Mouse (Mus musculus) megakaryocyte-erythroid progenitor cell, adult 5 weeks (primary cell): ENCODE results near the gene Rftn2. TPM values are rescaled to one million over a fixed set of nuclear protein-coding genes. Genes with fewer than 3 reads are reported as not detected.

Source experiments
- polyA plus RNA-seq: library from polyadenylated mRNA; stranded (reverse); fragments of >175 nt; gene quantifications from 2 replicates; pipeline ENCODE4 v1.2.3, GENCODE M21; 2012

Rftn2 gene
- polyA plus RNA-seq, result 0.19 and 0.20 TPM in 2 replicates

DNA sequence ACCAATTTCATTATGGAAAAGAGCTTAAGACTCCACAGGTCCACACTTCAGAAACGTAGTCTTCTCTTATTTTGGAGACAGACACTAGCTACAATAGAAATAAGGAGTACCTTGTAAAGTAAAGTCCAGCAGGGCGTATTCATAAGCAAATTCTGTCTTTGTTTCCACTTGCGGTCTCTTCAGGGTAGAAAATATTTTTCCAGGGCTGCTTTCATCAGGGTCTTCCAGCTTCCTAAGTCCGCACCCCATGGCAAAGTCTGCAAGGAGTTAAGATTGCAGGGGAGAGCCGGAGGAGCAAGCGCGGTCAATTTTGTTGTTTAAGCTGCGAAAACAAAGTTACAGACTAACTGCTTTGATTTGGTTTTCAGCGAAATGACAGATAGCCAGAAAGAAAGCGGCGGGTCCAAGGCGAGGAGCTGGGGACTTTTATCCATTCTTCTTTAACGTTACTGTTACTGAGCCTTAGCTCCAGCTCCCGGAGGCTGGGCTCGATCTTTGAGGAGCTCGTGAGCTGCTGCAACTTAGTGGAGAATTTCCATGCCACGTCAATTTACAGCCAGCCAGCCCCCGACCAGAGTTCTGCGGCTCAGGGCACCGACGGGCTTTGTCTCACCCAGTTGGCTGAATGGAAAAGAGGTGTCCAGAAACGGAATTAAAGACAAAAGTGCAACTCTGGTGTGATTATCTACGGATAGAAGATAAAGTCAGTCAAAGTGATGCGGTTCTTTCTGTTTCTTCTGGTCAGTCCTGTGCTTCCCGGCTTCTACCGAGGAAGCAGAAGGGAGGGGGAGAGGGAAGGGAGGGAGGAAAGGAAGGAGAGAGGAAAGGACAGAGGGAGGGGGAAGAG is at the start of gene Rftn2:
Gene Rftn2, minus strand, starts transcription at position 772 of the 847 bp plus-strand sequence.

DNA sequence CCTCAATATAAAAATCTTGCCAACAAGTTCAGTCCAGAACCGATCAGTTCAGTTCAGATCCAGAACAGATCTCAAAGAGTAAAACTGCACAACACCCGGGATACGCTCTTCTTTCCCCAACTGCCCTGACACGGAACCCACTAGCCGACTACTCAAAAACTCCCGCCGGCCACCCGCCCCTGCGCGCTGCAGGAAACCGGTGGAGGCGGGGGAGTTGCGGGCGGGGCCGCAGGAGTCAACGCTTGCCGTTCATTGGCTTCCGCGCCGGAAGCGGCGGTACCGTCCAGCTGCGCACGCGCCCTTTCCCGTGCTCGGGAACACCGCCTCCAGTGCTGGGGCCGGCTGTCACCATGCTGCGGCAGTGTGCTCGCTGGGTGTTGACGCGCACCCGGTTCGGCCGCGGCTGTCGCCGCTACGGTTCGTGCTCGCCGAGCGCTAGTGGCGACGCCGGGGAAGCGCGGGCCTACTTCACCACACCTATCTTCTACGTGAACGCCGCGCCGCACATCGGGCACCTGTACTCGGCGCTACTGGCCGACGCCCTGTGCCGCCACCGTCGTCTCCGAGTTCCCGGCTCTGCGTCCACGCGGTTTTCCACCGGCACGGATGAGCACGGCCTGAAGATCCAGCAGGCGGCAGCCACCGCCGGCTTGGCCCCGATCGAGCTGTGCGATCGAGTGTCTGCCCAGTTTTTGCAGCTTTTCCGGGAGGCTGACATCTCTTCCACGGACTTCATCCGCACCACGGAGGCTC is 10.5 kb upstream of the Rftn2 start, which contains the start of gene Mars2:
Gene Mars2, plus strand, starts transcription at position 288 of the 753 bp plus-strand sequence.

DNA sequence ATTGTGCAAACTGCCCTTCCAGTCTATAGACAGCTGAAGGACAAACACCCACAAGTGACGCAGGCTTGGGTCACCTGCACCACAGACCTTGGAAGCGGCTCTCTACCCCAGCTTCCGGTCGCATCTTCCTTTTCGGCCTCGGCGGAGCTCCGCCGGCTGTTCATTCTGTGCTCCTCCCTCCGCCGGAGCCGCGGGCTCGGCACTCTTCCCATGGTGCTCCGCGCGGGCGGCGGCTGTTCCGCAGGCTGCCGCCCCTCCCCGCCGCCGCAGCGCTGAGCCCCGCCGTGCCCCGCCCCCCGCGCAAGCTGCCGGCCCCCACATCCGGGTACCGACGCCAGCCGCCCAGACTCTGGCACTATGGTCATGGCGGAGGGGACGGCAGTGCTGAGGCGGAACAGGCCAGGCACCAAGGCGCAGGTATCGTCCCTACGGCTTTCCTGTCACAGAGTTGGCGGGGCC is 95.6 kb downstream of the Rftn2 start, which contains the start of gene Mob4:
Gene Mob4, plus strand, starts transcription at position 289 of the 459 bp plus-strand sequence.

Other genes starting within 250 kb of the Rftn2 start
- gene Sf3b1, start 199.3 kb downstream of the Rftn2 start, polyA plus RNA-seq, result 19.5 and 26.2 TPM in 2 replicates
- 13.0 and 14.7 TPM in 2 replicates for gene Coq10b, start 174.0 kb downstream of the Rftn2 start, polyA plus RNA-seq
- 74.1 and 78.2 TPM in 2 replicates for gene Hspe1, start 138.7 kb downstream of the Rftn2 start, polyA plus RNA-seq
- 61.8 and 70.3 TPM in 2 replicates for gene Hspd1, start 138.5 kb downstream of the Rftn2 start, polyA plus RNA-seq
- gene Mob4, start 95.6 kb downstream of the Rftn2 start, polyA plus RNA-seq, result 5.3 and 5.8 TPM in 2 replicates
- gene Mars2, start 10.4 kb upstream of the Rftn2 start, polyA plus RNA-seq, result 1.5 and 2.0 TPM in 2 replicates
- gene Boll, start 136.7 kb upstream of the Rftn2 start, polyA plus RNA-seq, result 0.66 and 0.95 TPM in 2 replicates
- 0.14 and 0.24 TPM in 2 replicates for gene Plcl1, start 179.1 kb upstream of the Rftn2 start, polyA plus RNA-seq